Mouse (Mus musculus): Measurements from ENCODE around the gene Brd9.
A peak's percentile ranks its signal among the peaks of the same experiment; 100 is the strongest.
"Not testable (repeated sequence)": the region's sequence is repeated elsewhere in the genome, so short reads cannot be mapped to it uniquely, and the experiment has no call there.

Brd9 gene

GRCm38 (mm10) chr13:73990761-73991160 lies 53.1 kb downstream of the Brd9 start:
- DNase-seq (ENCODE audit: low read depth, low spot score), result no peak

- no peak for DNase-seq (ENCODE audit: low read depth, low spot score)
Observed at GRCm38 (mm10) chr13:73991267-73991666, 53.7 kb downstream of the Brd9 start.

GRCm38 (mm10) chr13:73996456-73996855 lies 58.8 kb downstream of the Brd9 start:
- DNase-seq (ENCODE audit: low read depth, low spot score), result no peak

- DNase-seq (ENCODE audit: low read depth, low spot score), result no peak
Observed at GRCm38 (mm10) chr13:74000519-74000918, 62.9 kb downstream of the Brd9 start.

- DNase-seq (ENCODE audit: low read depth, low spot score), result no peak
Observed at GRCm38 (mm10) chr13:74000961-74001360, 63.4 kb downstream of the Brd9 start.

- DNase-seq (ENCODE audit: low read depth, low spot score), result no peak
Observed at GRCm38 (mm10) chr13:74001492-74001891, 63.9 kb downstream of the Brd9 start.

GRCm38 (mm10) chr13:74006881-74007280 lies 69.3 kb downstream of the Brd9 start:
- not testable (repeated sequence) for DNase-seq (ENCODE audit: low read depth, low spot score)

- not testable (repeated sequence) for DNase-seq (ENCODE audit: low read depth, low spot score)
Observed at GRCm38 (mm10) chr13:74008216-74008615, 70.6 kb downstream of the Brd9 start.

GRCm38 (mm10) chr13:74008948-74009718 lies 71.5 kb downstream of the Brd9 start, which contains the start of gene Tppp:
Gene Tppp (plus strand): TSS chr13:74009407.
- peak; percentile 93 for DNase-seq (ENCODE audit: low read depth, low spot score)

- peak; percentile 77 for DNase-seq (ENCODE audit: low read depth, low spot score)
Observed at GRCm38 (mm10) chr13:74009791-74010614, 72.4 kb downstream of the Brd9 start.
